Mouse (Mus musculus) frontal cortex, postnatal 14 days (tissue): Measurements from ENCODE around the gene Dll3.
"Not testable (repeated sequence)": the region's sequence is repeated elsewhere in the genome, so short reads cannot be mapped to it uniquely, and the experiment has no call there.

Experiments used
- DNase-seq, 2 experiments: peaks; one replicate each; pipeline ENCODE4 v3.0.0; 2022; ENCODE audit warnings: low spot score in 2 of 2

Gene Dll3

GRCm38 (mm10) chr7:28251976-28252375 is 50.1 kb downstream of the Dll3 start:
- no peak for DNase-seq

DNA sequence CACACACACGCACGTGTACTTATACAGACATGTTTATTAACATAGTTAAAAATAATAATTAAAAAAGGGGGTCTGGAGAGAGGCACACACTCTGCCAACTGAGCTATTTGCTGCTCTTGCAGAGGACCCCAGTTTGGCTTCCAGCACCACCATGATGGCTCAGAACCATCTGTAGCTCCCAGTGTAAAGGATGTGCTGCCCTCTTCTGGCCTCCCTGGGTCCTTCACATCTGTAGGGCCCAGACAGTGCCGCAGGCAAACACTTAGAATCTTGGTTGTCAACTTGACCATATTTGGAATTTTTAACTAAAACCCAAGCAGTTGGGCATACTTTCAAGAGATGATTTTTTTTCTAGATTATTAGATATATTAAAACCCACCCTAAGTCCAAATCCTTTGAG is 53.1 kb downstream of the Dll3 start:
- no peak for DNase-seq

DNA sequence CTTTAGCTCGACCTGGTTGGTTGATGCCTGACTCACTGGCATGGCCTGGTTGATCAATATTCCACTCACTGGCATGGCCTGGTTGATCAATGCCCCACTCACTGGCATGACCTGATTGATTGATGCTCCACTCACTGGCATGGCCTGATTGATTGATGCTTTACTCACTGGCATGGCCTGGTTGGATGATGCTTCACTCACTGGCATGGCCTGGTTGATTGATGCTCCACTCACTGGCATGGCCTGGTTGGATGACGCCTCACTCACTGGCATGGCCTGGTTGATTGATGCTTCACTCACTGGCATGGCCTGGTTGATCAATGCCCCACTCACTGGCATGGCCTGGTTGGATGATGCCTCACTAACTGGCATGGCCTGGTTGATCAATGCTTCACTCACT is 58.1 kb downstream of the Dll3 start:
- not testable (repeated sequence) for DNase-seq
